Mouse (Mus musculus): ENCODE data around the gene Mup10. TPM values are rescaled to one million over a fixed set of nuclear protein-coding genes. Genes with fewer than 3 reads are reported as not detected.
"Not testable (repeated sequence)": the region's sequence is repeated elsewhere in the genome, so short reads cannot be mapped to it uniquely, and the experiment has no call there.

Gene Mup10
- total RNA-seq (2015) (not detected in 2 replicates), total RNA-seq (2017) (not detected in 2 replicates)

GRCm38 (mm10) chr4:60582099-60582498, at the start of gene Mup10:
Mup10 (minus strand) TSS chr4:60582199.
- ATAC-seq (replicated peaks; ENCODE audit: poor library complexity), result not testable (repeated sequence)

Other genes with a start within 250 kb of the Mup10 start
- not detected in 2 replicates for gene Mup9, start 160.2 kb downstream of the Mup10 start, total RNA-seq (2015)
- gene Mup9, start 160.2 kb downstream of the Mup10 start, total RNA-seq (2017), result not detected in 2 replicates
- gene Mup1, start 80.2 kb downstream of the Mup10 start, total RNA-seq (2015), result not detected in 2 replicates
- not detected in 2 replicates for gene Mup1, start 80.2 kb downstream of the Mup10 start, total RNA-seq (2017)
- gene Mup11, start 80.2 kb upstream of the Mup10 start, total RNA-seq (2015), result not detected in 2 replicates
- not detected in 2 replicates for gene Mup11, start 80.2 kb upstream of the Mup10 start, total RNA-seq (2017)
- not detected in 2 replicates for gene Mup12, start 159.1 kb upstream of the Mup10 start, total RNA-seq (2015)
- gene Mup12, start 159.1 kb upstream of the Mup10 start, total RNA-seq (2017), result not detected in 2 replicates
- not detected in 2 replicates for gene Mup22, start 239.3 kb upstream of the Mup10 start, total RNA-seq (2015)
- gene Mup22, start 239.3 kb upstream of the Mup10 start, total RNA-seq (2017), result not detected in 2 replicates

Data from megakaryocyte progenitor cell, adult 5-6 weeks (primary cell).